Mouse (Mus musculus) stomach, embryonic 15.5 days (tissue): ENCODE results near the gene Gpc6. TPM values are rescaled to one million over a fixed set of nuclear protein-coding genes. Genes with fewer than 3 reads are reported as not detected.

Experiments used
- ATAC-seq: fragments of 200-750 bp; cut with Nextera tagmentation; 2 replicates; pipeline ENCODE4 v1.8.0; 2017; ENCODE audit warnings: low read depth, moderate number of reproducible peaks, moderate TSS enrichment; ENCODE audit not compliant: insufficient read depth, low FRiP score
- H3K27ac ChIP-seq: fragments of 300-500 bp; sonication (generic); 2 replicates; pipeline ENCODE4 v1.5.1; 2015; ENCODE audit warnings: mild to moderate bottlenecking, inconsistent platforms
- H3K27me3 ChIP-seq: fragments of 300-500 bp; sonication (generic); replicated peaks from 2 replicates; pipeline ENCODE4 v1.6.1; 2015; ENCODE audit warnings: inconsistent platforms
- H3K36me3 ChIP-seq: fragments of 300-500 bp; sonication (generic); 2 replicates; pipeline ENCODE4 v1.6.1; 2015; ENCODE audit warnings: inconsistent platforms
- H3K4me1 ChIP-seq: fragments of 300-500 bp; sonication (generic); 2 replicates; pipeline ENCODE4 v1.6.1; 2015; ENCODE audit warnings: inconsistent platforms
- H3K4me2 ChIP-seq: fragments of 300-500 bp; sonication (generic); 2 replicates; pipeline ENCODE4 v1.6.1; 2015; ENCODE audit warnings: mild to moderate bottlenecking, inconsistent platforms
- H3K4me3 ChIP-seq: fragments of 300-500 bp; sonication (generic); replicated peaks from 2 replicates; pipeline ENCODE4 v1.5.1; 2015; ENCODE audit warnings: inconsistent platforms
- H3K9ac ChIP-seq: fragments of 300-500 bp; sonication (generic); 2 replicates; pipeline ENCODE4 v1.6.1; 2015; ENCODE audit warnings: inconsistent platforms
- H3K9me3 ChIP-seq: fragments of 300-500 bp; sonication (generic); 2 replicates; pipeline ENCODE4 v1.6.1; 2016; ENCODE audit warnings: inconsistent platforms
- WGBS: fragments of 180-500 bp; shearing (Covaris S2); methylation state at CpG from one replicate; pipeline ENCODE4 v1.1.7; 2015; 5-methylcytosine and 5-hydroxymethylcytosine counted together
- polyA plus RNA-seq: library from polyadenylated mRNA; unstranded; fragments of >200 nt; fragmentation: Nextera tagmentation; extraction: Ambion mirVana; gene quantifications from 2 replicates; pipeline ENCODE4 v1.2.1, GENCODE M21; 2015

Gpc6 gene
- polyA plus RNA-seq, 1 experiment from 2014 or later, result 52.4 TPM

- H3K9ac ChIP-seq, result no peak overlapping the region
- no peaks in the 10 kb centered on the region for H3K27me3 ChIP-seq
- no peaks in the 10 kb centered on the region for H3K36me3 ChIP-seq
- no peak overlapping the region for H3K27ac ChIP-seq
- no peaks in the 10 kb centered on the region for H3K4me1 ChIP-seq
- no peak for ATAC-seq
- no peaks in the 10 kb centered on the region for H3K9me3 ChIP-seq
- no peak overlapping the region for H3K4me2 ChIP-seq
- H3K4me3 ChIP-seq, result no peak overlapping the region
- WGBS, result 51% methylated on average over 4 of the region's 4 CpGs
These were observed 90.3 kb downstream of the Gpc6 start for GRCm38 (mm10) chr14:117015333-117015922.

- Histone ChIP-seq H3K4me3 (no peak overlapping the region), H3K27me3 (no peaks in the 10 kb centered on the region), H3K9ac (no peak overlapping the region), H3K4me1 (no peaks in the 10 kb centered on the region), H3K36me3 (no peaks in the 10 kb centered on the region), H3K27ac (no peak overlapping the region), H3K9me3 (no peaks in the 10 kb centered on the region), H3K4me2 (no peak overlapping the region)
- 59% methylated on average over 5 of the region's 5 CpGs for WGBS
- no peak for ATAC-seq
These were observed 97.2 kb downstream of the Gpc6 start for GRCm38 (mm10) chr14:117022180-117022799.

DNA sequence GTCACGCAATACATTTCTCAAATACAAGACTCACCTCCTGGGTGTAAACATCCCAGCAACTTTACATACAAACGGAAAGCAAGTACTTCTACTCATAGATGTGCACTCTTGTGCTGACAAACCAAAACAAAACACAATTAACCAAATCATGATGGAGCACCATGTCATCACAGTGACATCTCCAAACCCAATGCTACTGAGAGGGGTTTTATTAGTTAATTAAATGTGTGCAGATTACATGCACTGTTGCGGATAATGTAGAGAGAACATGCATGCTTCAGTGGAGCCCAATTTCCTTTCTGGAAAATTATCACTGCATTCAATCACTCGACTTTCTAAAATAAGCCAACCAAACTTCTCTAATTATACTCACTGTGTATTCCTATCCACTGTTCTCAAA lies 109.0 kb downstream of the Gpc6 start:
- no peak for ATAC-seq
- no peak overlapping the region for H3K27ac ChIP-seq
- WGBS, result 86% methylated on average over 4 of the region's 4 CpGs

DNA sequence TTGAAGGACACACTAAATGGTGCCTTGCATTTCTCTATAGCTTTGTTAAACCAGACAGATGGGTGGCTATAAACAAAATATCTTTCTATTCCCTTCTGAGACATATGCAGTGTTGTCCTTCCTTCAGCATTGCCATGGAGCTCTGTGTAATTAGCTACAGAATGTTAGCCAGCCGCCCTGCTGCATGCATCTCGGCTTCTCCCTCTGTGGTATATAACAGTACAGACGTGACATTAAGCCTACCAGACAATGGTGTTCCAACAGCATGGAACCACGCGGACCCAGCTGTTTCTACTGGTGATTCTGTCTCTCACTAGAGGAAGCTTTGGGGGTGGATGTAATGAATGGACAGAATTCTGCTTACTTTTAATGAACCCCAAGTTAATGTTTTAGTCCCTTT lies 115.9 kb downstream of the Gpc6 start:
- no peaks in the 10 kb centered on the region for H3K9me3 ChIP-seq
- WGBS, result 71% methylated on average over 5 of the region's 5 CpGs
- no peaks in the 10 kb centered on the region for H3K27me3 ChIP-seq
- no peak overlapping the region for H3K9ac ChIP-seq
- no peak for ATAC-seq
- no peaks in the 10 kb centered on the region for H3K4me1 ChIP-seq
- H3K4me3 ChIP-seq, result no peak overlapping the region
- H3K27ac ChIP-seq, result no peak overlapping the region
- no peaks in the 10 kb centered on the region for H3K36me3 ChIP-seq
- H3K4me2 ChIP-seq, result no peak overlapping the region

More for the DNA sequence above, 109.0 kb downstream of the Gpc6 start:
- H3K36me3 ChIP-seq, result no peaks in the 10 kb centered on the region
- H3K9ac ChIP-seq, result no peak overlapping the region
- H3K4me2 ChIP-seq, result no peak overlapping the region
- H3K27me3 ChIP-seq, result no peaks in the 10 kb centered on the region
- no peaks in the 10 kb centered on the region for H3K4me1 ChIP-seq
- H3K4me3 ChIP-seq, result no peak overlapping the region
- H3K9me3 ChIP-seq, result no peaks in the 10 kb centered on the region

GRCm38 (mm10) chr14:117048951-117049350 lies 123.8 kb downstream of the Gpc6 start:
- no peak for ATAC-seq
- no peak overlapping the region for H3K9ac ChIP-seq
- 45% methylated on average over 2 of the region's 2 CpGs for WGBS
- no peak overlapping the region for H3K4me3 ChIP-seq
- no peaks in the 10 kb centered on the region for H3K4me1 ChIP-seq
- H3K9me3 ChIP-seq, result no peaks in the 10 kb centered on the region
- H3K4me2 ChIP-seq, result no peak overlapping the region
- H3K36me3 ChIP-seq, result no peaks in the 10 kb centered on the region
- no peaks in the 10 kb centered on the region for H3K27me3 ChIP-seq
- no peak overlapping the region for H3K27ac ChIP-seq

GRCm38 (mm10) chr14:117050877-117051276 lies 125.8 kb downstream of the Gpc6 start:
- Histone ChIP-seq H3K27ac (no peak overlapping the region), H3K36me3 (no peaks in the 10 kb centered on the region), H3K4me3 (no peak overlapping the region), H3K4me2 (no peak overlapping the region), H3K4me1 (no peaks in the 10 kb centered on the region), H3K27me3 (no peaks in the 10 kb centered on the region), H3K9ac (no peak overlapping the region), H3K9me3 (no peaks in the 10 kb centered on the region)
- no peak for ATAC-seq
- 76% methylated on average over 8 of the region's 8 CpGs for WGBS

DNA sequence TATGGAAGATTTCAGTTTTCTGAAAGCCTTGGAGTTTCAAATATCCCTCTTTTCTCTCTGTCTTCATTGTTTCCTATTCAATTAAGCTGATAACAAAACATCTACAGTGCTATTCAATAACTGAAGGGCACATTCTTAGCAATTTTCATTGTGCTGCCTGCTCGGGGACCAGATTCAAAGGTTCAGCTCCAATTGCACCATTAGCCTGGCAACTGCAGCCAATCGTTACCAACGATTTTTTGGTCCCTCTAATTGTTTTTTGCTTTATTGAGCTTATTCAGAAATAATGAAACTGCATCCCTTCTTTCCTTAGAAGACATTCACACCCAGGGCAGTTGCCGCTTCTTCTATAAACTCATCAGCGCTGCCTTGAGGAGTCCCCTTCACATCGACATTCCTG lies 128.2 kb downstream of the Gpc6 start:
- H3K36me3 ChIP-seq, result no peaks in the 10 kb centered on the region
- no peaks in the 10 kb centered on the region for H3K27me3 ChIP-seq
- H3K4me3 ChIP-seq, result no peak overlapping the region
- H3K27ac ChIP-seq, result no peak overlapping the region
- no peak for ATAC-seq
- no peak overlapping the region for H3K9ac ChIP-seq
- H3K9me3 ChIP-seq, result no peaks in the 10 kb centered on the region
- H3K4me2 ChIP-seq, result no peak overlapping the region
- WGBS, result 79% methylated on average over 6 of the region's 6 CpGs
- H3K4me1 ChIP-seq, result no peaks in the 10 kb centered on the region

DNA sequence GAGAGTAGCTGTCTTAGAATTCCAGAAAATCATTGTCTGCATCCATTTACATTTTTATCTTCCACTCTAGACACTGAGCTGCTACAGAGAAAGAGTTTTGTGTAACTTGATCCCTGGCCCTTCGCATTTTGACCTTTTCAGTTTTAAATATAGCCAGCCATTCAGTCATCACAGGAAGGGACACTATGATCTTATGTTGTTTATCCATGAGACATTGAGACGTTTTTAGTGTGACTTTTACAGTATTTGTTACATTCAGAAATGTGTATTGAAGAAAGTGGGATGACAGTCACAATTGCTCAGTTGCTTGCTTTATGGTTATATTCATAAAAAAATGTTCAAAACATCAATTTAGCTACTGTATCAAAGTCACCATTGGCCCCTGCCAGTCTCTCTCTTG lies 130.0 kb downstream of the Gpc6 start:
- no peak overlapping the region for H3K4me2 ChIP-seq
- no peak overlapping the region for H3K27ac ChIP-seq
- no peaks in the 10 kb centered on the region for H3K27me3 ChIP-seq
- no peak overlapping the region for H3K9ac ChIP-seq
- no peaks in the 10 kb centered on the region for H3K36me3 ChIP-seq
- 37% methylated on average over 2 of the region's 2 CpGs for WGBS
- H3K4me3 ChIP-seq, result no peak overlapping the region
- ATAC-seq, result no peak
- no peaks in the 10 kb centered on the region for H3K4me1 ChIP-seq
- H3K9me3 ChIP-seq, result no peaks in the 10 kb centered on the region

- WGBS, result 49% methylated on average over 2 of the region's 2 CpGs
- Histone ChIP-seq H3K9me3 (no peaks in the 10 kb centered on the region), H3K9ac (no peak overlapping the region), H3K27ac (no peak overlapping the region), H3K27me3 (no peaks in the 10 kb centered on the region), H3K36me3 (no peaks in the 10 kb centered on the region), H3K4me3 (no peak overlapping the region), H3K4me1 (no peaks in the 10 kb centered on the region), H3K4me2 (no peak overlapping the region)
- ATAC-seq, result no peak
These were observed 136.0 kb downstream of the Gpc6 start for GRCm38 (mm10) chr14:117061078-117061477.

DNA sequence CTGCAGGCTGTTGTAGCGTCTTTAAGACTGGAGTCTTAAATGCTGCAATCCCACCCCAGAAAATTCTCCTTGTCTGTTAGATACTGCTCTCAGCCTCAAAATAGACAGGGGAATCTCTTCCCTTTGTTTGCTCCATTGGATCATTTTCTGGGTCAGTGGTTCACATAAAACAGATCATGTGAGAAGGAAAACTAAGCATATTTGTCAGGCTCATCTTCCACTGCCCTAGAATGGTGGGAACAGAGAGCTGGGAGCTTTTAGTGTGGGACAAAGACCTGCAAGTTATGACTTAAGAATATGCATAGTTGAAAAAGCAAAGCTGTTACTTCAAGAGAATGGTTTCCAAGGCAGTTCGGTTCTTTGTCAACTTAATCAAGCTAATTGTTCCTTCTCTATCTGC lies 136.4 kb downstream of the Gpc6 start:
- H3K9me3 ChIP-seq, result no peaks in the 10 kb centered on the region
- WGBS, result 83% methylated on average over 2 of the region's 2 CpGs
- ATAC-seq, result no peak
- H3K4me3 ChIP-seq, result no peak overlapping the region
- H3K4me1 ChIP-seq, result no peaks in the 10 kb centered on the region
- no peaks in the 10 kb centered on the region for H3K27me3 ChIP-seq
- H3K4me2 ChIP-seq, result no peak overlapping the region
- no peak overlapping the region for H3K9ac ChIP-seq
- H3K27ac ChIP-seq, result no peak overlapping the region
- H3K36me3 ChIP-seq, result no peaks in the 10 kb centered on the region

GRCm38 (mm10) chr14:117068179-117068578 lies 143.1 kb downstream of the Gpc6 start:
- Histone ChIP-seq H3K4me1 (no peaks in the 10 kb centered on the region), H3K27ac (no peak overlapping the region), H3K9ac (no peak overlapping the region), H3K4me3 (no peak overlapping the region), H3K27me3 (no peaks in the 10 kb centered on the region), H3K9me3 (no peaks in the 10 kb centered on the region), H3K36me3 (no peaks in the 10 kb centered on the region), H3K4me2 (no peak overlapping the region)
- WGBS, result 87% methylated on average over 5 of the region's 5 CpGs
- ATAC-seq, result no peak

GRCm38 (mm10) chr14:117070470-117071085 lies 145.5 kb downstream of the Gpc6 start:
- Histone ChIP-seq H3K36me3 (no peaks in the 10 kb centered on the region), H3K27me3 (no peaks in the 10 kb centered on the region), H3K27ac (no peak overlapping the region), H3K9ac (no peak overlapping the region), H3K4me1 (no peaks in the 10 kb centered on the region), H3K4me2 (no peak overlapping the region), H3K9me3 (no peaks in the 10 kb centered on the region), H3K4me3 (no peak overlapping the region)
- 84% methylated on average over 4 of the region's 4 CpGs for WGBS
- no peak for ATAC-seq
